Mouse (Mus musculus): Measurements from ENCODE around the gene Cdc6. TPM values are rescaled to one million over a fixed set of nuclear protein-coding genes. Genes with fewer than 3 reads are reported as not detected.

Cdc6 gene
- polyA plus RNA-seq, 1 experiment from 2014 or later = 96.3 TPM

GRCm38 (mm10) chr11:98871416-98871815, 36.2 kb upstream of the Cdc6 start:
- Histone ChIP-seq H3K4me1 (replicated peaks; ENCODE audit: control insufficient read depth, insufficient read depth, low read length) (peaks cover 5% of the 10 kb centered on the region; the same call in 1 of the 2 replicates), H3K27me3 (replicated peaks; ENCODE audit: control insufficient read depth, insufficient read depth, low read length) (no peaks in the 10 kb centered on the region), H3K9me3 (ENCODE audit: control insufficient read depth, low read length) (no peaks in the 10 kb centered on the region), H3K4me2 (no peak overlapping the region), H3K36me3 (ENCODE audit: control insufficient read depth, insufficient read depth, low read length) (peaks cover 17% of the 10 kb centered on the region; the same call in 1 of the 2 replicates), H3K27ac (ENCODE audit: low read depth, low read length) (no peak overlapping the region), H3K9ac (ENCODE audit: low read depth, low read length) (no peak overlapping the region), H3K4me3 (ENCODE audit: low read depth, low read length) (no peak overlapping the region)
- 69% methylated on average over 4 of the region's 4 CpGs for WGBS
- DNase-seq (ENCODE audit: low spot score) = no peak
- ATAC-seq (replicated peaks; ENCODE audit: low FRiP score) = no peak

GRCm38 (mm10) chr11:98872040-98872439, 35.6 kb upstream of the Cdc6 start:
- no peak for ATAC-seq (replicated peaks; ENCODE audit: low FRiP score)
- no peak overlapping the region for H3K9ac ChIP-seq (ENCODE audit: low read depth, low read length)

GRCm38 (mm10) chr11:98873900-98874299, 33.7 kb upstream of the Cdc6 start:
- Histone ChIP-seq H3K36me3 (ENCODE audit: control insufficient read depth, insufficient read depth, low read length) (peaks cover 5% of the 10 kb centered on the region; the same call in 1 of the 2 replicates), H3K9ac (ENCODE audit: low read depth, low read length) (no peak overlapping the region), H3K4me2 (no peak overlapping the region), H3K27me3 (replicated peaks; ENCODE audit: control insufficient read depth, insufficient read depth, low read length) (no peaks in the 10 kb centered on the region), H3K9me3 (ENCODE audit: control insufficient read depth, low read length) (no peaks in the 10 kb centered on the region), H3K27ac (ENCODE audit: low read depth, low read length) (no peak overlapping the region), H3K4me1 (replicated peaks; ENCODE audit: control insufficient read depth, insufficient read depth, low read length) (peaks cover 5% of the 10 kb centered on the region; the same call in 1 of the 2 replicates), H3K4me3 (ENCODE audit: low read depth, low read length) (no peak overlapping the region)
- DNase-seq (ENCODE audit: low spot score) (no peak), ATAC-seq (replicated peaks; ENCODE audit: low FRiP score) (no peak; the same call in 1 of the 2 replicates)
- WGBS = 82% methylated on average over 9 of the region's 9 CpGs

More at GRCm38 (mm10) chr11:98872040-98872439, 35.6 kb upstream of the Cdc6 start:
- DNase-seq (ENCODE audit: low spot score) = no peak
- 84% methylated on average over 4 of the region's 4 CpGs for WGBS
- H3K9me3 ChIP-seq (ENCODE audit: control insufficient read depth, low read length) = no peaks in the 10 kb centered on the region
- no peak overlapping the region for H3K4me2 ChIP-seq
- peaks cover 12% of the 10 kb centered on the region; the same call in 1 of the 2 replicates for H3K36me3 ChIP-seq (ENCODE audit: control insufficient read depth, insufficient read depth, low read length)
- no peaks in the 10 kb centered on the region for H3K27me3 ChIP-seq (replicated peaks; ENCODE audit: control insufficient read depth, insufficient read depth, low read length)
- peaks cover 5% of the 10 kb centered on the region; the same call in 1 of the 2 replicates for H3K4me1 ChIP-seq (replicated peaks; ENCODE audit: control insufficient read depth, insufficient read depth, low read length)
- no peak overlapping the region for H3K4me3 ChIP-seq (ENCODE audit: low read depth, low read length)
- no peak overlapping the region for H3K27ac ChIP-seq (ENCODE audit: low read depth, low read length)

- 87% methylated on average over 9 of the region's 9 CpGs for WGBS
- Histone ChIP-seq H3K36me3 (ENCODE audit: control insufficient read depth, insufficient read depth, low read length) (peaks cover 8% of the 10 kb centered on the region; the same call in 1 of the 2 replicates), H3K9ac (ENCODE audit: low read depth, low read length) (no peak overlapping the region), H3K27ac (ENCODE audit: low read depth, low read length) (no peak overlapping the region), H3K4me3 (ENCODE audit: low read depth, low read length) (no peak overlapping the region), H3K27me3 (replicated peaks; ENCODE audit: control insufficient read depth, insufficient read depth, low read length) (no peaks in the 10 kb centered on the region), H3K4me1 (replicated peaks; ENCODE audit: control insufficient read depth, insufficient read depth, low read length) (peaks cover 5% of the 10 kb centered on the region; the same call in 1 of the 2 replicates), H3K4me2 (no peak overlapping the region), H3K9me3 (ENCODE audit: control insufficient read depth, low read length) (no peaks in the 10 kb centered on the region)
- no peak for ATAC-seq (replicated peaks; ENCODE audit: low FRiP score)
- DNase-seq (ENCODE audit: low spot score) = no peak
Measured at GRCm38 (mm10) chr11:98877001-98877400, 30.6 kb upstream of the Cdc6 start.

- Histone ChIP-seq H3K4me3 (ENCODE audit: low read depth, low read length) (no peak overlapping the region), H3K27ac (ENCODE audit: low read depth, low read length) (no peak overlapping the region), H3K27me3 (replicated peaks; ENCODE audit: control insufficient read depth, insufficient read depth, low read length) (no peaks in the 10 kb centered on the region), H3K9me3 (ENCODE audit: control insufficient read depth, low read length) (no peaks in the 10 kb centered on the region), H3K4me2 (no peak overlapping the region), H3K4me1 (replicated peaks; ENCODE audit: control insufficient read depth, insufficient read depth, low read length) (0 out of 2 replicates have a peak, but pooled peaks cover 3% of the 10 kb centered on the region), H3K36me3 (ENCODE audit: control insufficient read depth, insufficient read depth, low read length) (peaks cover 54% of the 10 kb centered on the region), H3K9ac (ENCODE audit: low read depth, low read length) (no peak overlapping the region)
- ATAC-seq (replicated peaks; ENCODE audit: low FRiP score) = no peak
- WGBS = 96% methylated on average over 3 of the region's 3 CpGs
- no peak for DNase-seq (ENCODE audit: low spot score)
Measured at GRCm38 (mm10) chr11:98887703-98888102, 19.9 kb upstream of the Cdc6 start.

- 0 out of 2 replicates have a peak, but pooled peaks cover 3% of the 10 kb centered on the region for H3K4me1 ChIP-seq (replicated peaks; ENCODE audit: control insufficient read depth, insufficient read depth, low read length)
- H3K9ac ChIP-seq (ENCODE audit: low read depth, low read length) = no peak overlapping the region
- H3K27me3 ChIP-seq (replicated peaks; ENCODE audit: control insufficient read depth, insufficient read depth, low read length) = no peaks in the 10 kb centered on the region
- no peak overlapping the region for H3K27ac ChIP-seq (ENCODE audit: low read depth, low read length)
- no peak overlapping the region for H3K4me3 ChIP-seq (ENCODE audit: low read depth, low read length)
- H3K4me2 ChIP-seq = no peak overlapping the region
- DNase-seq (ENCODE audit: low spot score) (no peak), ATAC-seq (replicated peaks; ENCODE audit: low FRiP score) (no peak)
- peaks cover 66% of the 10 kb centered on the region for H3K36me3 ChIP-seq (ENCODE audit: control insufficient read depth, insufficient read depth, low read length)
- WGBS = 87% methylated on average over 4 of the region's 4 CpGs
- no peaks in the 10 kb centered on the region for H3K9me3 ChIP-seq (ENCODE audit: control insufficient read depth, low read length)
Measured at GRCm38 (mm10) chr11:98889077-98889476, 18.5 kb upstream of the Cdc6 start.

- 84% methylated on average over 5 of the region's 5 CpGs for WGBS
Measured at GRCm38 (mm10) chr11:98889977-98890376, 17.6 kb upstream of the Cdc6 start.

GRCm38 (mm10) chr11:98892426-98892825, 15.2 kb upstream of the Cdc6 start:
- WGBS = 81% methylated on average over 5 of the region's 5 CpGs
- H3K4me1 ChIP-seq (replicated peaks; ENCODE audit: control insufficient read depth, insufficient read depth, low read length) = 0 out of 2 replicates have a peak, but pooled peaks cover 3% of the 10 kb centered on the region
- no peak overlapping the region for H3K9ac ChIP-seq (ENCODE audit: low read depth, low read length)
- H3K27ac ChIP-seq (ENCODE audit: low read depth, low read length) = no peak overlapping the region
- no peaks in the 10 kb centered on the region for H3K9me3 ChIP-seq (ENCODE audit: control insufficient read depth, low read length)
- no peaks in the 10 kb centered on the region for H3K27me3 ChIP-seq (replicated peaks; ENCODE audit: control insufficient read depth, insufficient read depth, low read length)
- no peak overlapping the region for H3K4me3 ChIP-seq (ENCODE audit: low read depth, low read length)
- DNase-seq (ENCODE audit: low spot score) (no peak), ATAC-seq (replicated peaks; ENCODE audit: low FRiP score) (no peak)
- peaks cover 67% of the 10 kb centered on the region for H3K36me3 ChIP-seq (ENCODE audit: control insufficient read depth, insufficient read depth, low read length)
- no peak overlapping the region for H3K4me2 ChIP-seq

More at GRCm38 (mm10) chr11:98889977-98890376, 17.6 kb upstream of the Cdc6 start:
- H3K36me3 ChIP-seq (ENCODE audit: control insufficient read depth, insufficient read depth, low read length) = peaks cover 63% of the 10 kb centered on the region
- no peak for DNase-seq (ENCODE audit: low spot score)
- H3K9ac ChIP-seq (ENCODE audit: low read depth, low read length) = no peak overlapping the region
- ATAC-seq (replicated peaks; ENCODE audit: low FRiP score) = no peak
- no peak overlapping the region for H3K4me2 ChIP-seq
- no peaks in the 10 kb centered on the region for H3K27me3 ChIP-seq (replicated peaks; ENCODE audit: control insufficient read depth, insufficient read depth, low read length)
- H3K4me1 ChIP-seq (replicated peaks; ENCODE audit: control insufficient read depth, insufficient read depth, low read length) = 0 out of 2 replicates have a peak, but pooled peaks cover 3% of the 10 kb centered on the region
- H3K4me3 ChIP-seq (ENCODE audit: low read depth, low read length) = no peak overlapping the region
- H3K27ac ChIP-seq (ENCODE audit: low read depth, low read length) = no peak overlapping the region
- no peaks in the 10 kb centered on the region for H3K9me3 ChIP-seq (ENCODE audit: control insufficient read depth, low read length)

- 58% methylated on average over 12 of the region's 12 CpGs for WGBS
- Histone ChIP-seq H3K4me3 (ENCODE audit: low read depth, low read length) (no peak overlapping the region; the same call in 1 of the 2 replicates), H3K27ac (ENCODE audit: low read depth, low read length) (peak overlapping the region; percentile 49; the same call in 1 of the 2 replicates), H3K4me1 (replicated peaks; ENCODE audit: control insufficient read depth, insufficient read depth, low read length) (peaks cover 41% of the 10 kb centered on the region), H3K36me3 (ENCODE audit: control insufficient read depth, insufficient read depth, low read length) (peaks cover 38% of the 10 kb centered on the region), H3K9ac (ENCODE audit: low read depth, low read length) (peak overlapping the region; percentile 18; the same call in 1 of the 2 replicates), H3K4me2 (peak overlapping the region; percentile 6; the same call in 1 of the 2 replicates), H3K27me3 (replicated peaks; ENCODE audit: control insufficient read depth, insufficient read depth, low read length) (no peaks in the 10 kb centered on the region), H3K9me3 (ENCODE audit: control insufficient read depth, low read length) (no peaks in the 10 kb centered on the region)
- no peak for ATAC-seq (replicated peaks; ENCODE audit: low FRiP score)
- DNase-seq (ENCODE audit: low spot score) = no peak
Measured at GRCm38 (mm10) chr11:98900529-98901125, 7.0 kb upstream of the Cdc6 start.

Data from liver, embryonic 11.5 days (tissue).